Comparison of ENCODE assay signal across 8 mouse cellular contexts in genomic region chr6:48860130-48860815, GRCm38 (mm10). TPM values are rescaled to one million over a fixed set of nuclear protein-coding genes. Genes with fewer than 3 reads are reported as not detected.
DNase-seq lines count a peak whose midpoint lies in the region; ATAC-seq and TF ChIP-seq lines count a peak whose summit lies in the region.

No protein-coding gene starts in this region.

- peaks cover 6% of the 10 kb centered on the region; the same call in 1 of the 2 replicates for H3K27me3 ChIP-seq in embryonic facial prominence, embryonic 10.5 days (replicated peaks; ENCODE audit: low read depth, poor library complexity, severe bottlenecking)
- H3K27me3 ChIP-seq in heart, postnatal 0 days (ENCODE audit: control insufficient read depth, insufficient read depth, low read length): no peaks in the 10 kb centered on the region
- peaks cover 19% of the 10 kb centered on the region; the same call in 1 of the 2 replicates for H3K27me3 ChIP-seq in neural tube, embryonic 15.5 days (replicated peaks)

- no peak for TF ChIP-seq POLR2A in lung, adult 2 months (IDR thresholded peaks at IDR 0.05; ENCODE audit: borderline replicate concordance, extremely low read depth, low read depth, low read length)

- ATAC-seq in heart, postnatal 0 days (ENCODE audit: insufficient read depth, low read depth): peak; percentile 54; the same call in 1 of the 2 replicates
- no peak for ATAC-seq in neural tube, embryonic 15.5 days (ENCODE audit: low FRiP score)

- H3K4me3 ChIP-seq in embryonic facial prominence, embryonic 10.5 days: peak overlapping the region; percentile 50
- H3K4me3 ChIP-seq in heart, postnatal 0 days (ENCODE audit: low read depth, low read length): peak overlapping the region; percentile 24; the same call in 1 of the 2 replicates
- no peak overlapping the region for H3K4me3 ChIP-seq in lung, adult 2 months (replicated peaks; ENCODE audit: extremely low read depth, low read depth, low read length)
- H3K4me3 ChIP-seq in neural tube, embryonic 15.5 days (replicated peaks): no peak overlapping the region

- no peaks in the 10 kb centered on the region for H3K36me3 ChIP-seq in embryonic facial prominence, embryonic 10.5 days (replicated peaks)
- no peaks in the 10 kb centered on the region for H3K36me3 ChIP-seq in heart, postnatal 0 days (replicated peaks; ENCODE audit: control insufficient read depth, insufficient read depth, low read length)
- H3K36me3 ChIP-seq in neural tube, embryonic 15.5 days: no peaks in the 10 kb centered on the region

- H3K4me1 ChIP-seq in embryonic facial prominence, embryonic 10.5 days: peaks cover 6% of the 10 kb centered on the region; the same call in 1 of the 2 replicates
- 0 out of 2 replicates have a peak, but pooled peaks cover 5% of the 10 kb centered on the region for H3K4me1 ChIP-seq in heart, postnatal 0 days (ENCODE audit: control insufficient read depth, insufficient read depth)
- peaks cover 12% of the 10 kb centered on the region for H3K4me1 ChIP-seq in lung, adult 2 months (ENCODE audit: control insufficient read depth, insufficient read depth, low read length)
- no peaks in the 10 kb centered on the region; the same call in 1 of the 2 replicates for H3K4me1 ChIP-seq in neural tube, embryonic 15.5 days

- no peaks in the 10 kb centered on the region for H3K9me3 ChIP-seq in embryonic facial prominence, embryonic 10.5 days
- no peaks in the 10 kb centered on the region for H3K9me3 ChIP-seq in heart, postnatal 0 days (replicated peaks; ENCODE audit: control insufficient read depth, low read length)
- no peaks in the 10 kb centered on the region for H3K9me3 ChIP-seq in neural tube, embryonic 15.5 days (replicated peaks)

- peak overlapping the region; percentile 60 for H3K4me2 ChIP-seq in heart, postnatal 0 days (ENCODE audit: low read depth, low read length)
- H3K4me2 ChIP-seq in neural tube, embryonic 15.5 days: peak overlapping the region; percentile 47

- DNase-seq in left cerebral cortex, adult 11 months (ENCODE audit: low spot score): peak; percentile 30
- DNase-seq in left cerebral cortex, adult 8-10 months (ENCODE audit: low spot score in 2 of 2): no peak
- peak; percentile 68 for DNase-seq in embryonic facial prominence, embryonic 10.5 days (ENCODE audit: low spot score)
- DNase-seq in heart, postnatal 0 days (ENCODE audit: low spot score): peak; percentile 59
- peak; percentile 86 to 91 for DNase-seq in kidney, postnatal 36 days
- DNase-seq in lung, adult 2 months: peak; percentile 45
- peak; percentile 36 for DNase-seq in urinary bladder, postnatal 10 days (ENCODE audit: low spot score)

- H3K9ac ChIP-seq in heart, postnatal 0 days (replicated peaks; ENCODE audit: low read depth, low read length): no peak overlapping the region
- H3K9ac ChIP-seq in neural tube, embryonic 15.5 days (replicated peaks): no peak overlapping the region

- WGBS in embryonic facial prominence, embryonic 10.5 days: 11% methylated on average over 23 of the region's 23 CpGs
- 14% methylated on average over 23 of the region's 23 CpGs for WGBS in heart, postnatal 0 days
- WGBS in lung, adult 2 months: 17% methylated on average over 23 of the region's 23 CpGs
- 16% methylated on average over 23 of the region's 23 CpGs for WGBS in neural tube, embryonic 15.5 days

- TF ChIP-seq EP300 in heart, postnatal 0 days (IDR thresholded peaks at IDR 0.05; ENCODE audit: low read depth): no peak

- H3K27ac ChIP-seq in embryonic facial prominence, embryonic 10.5 days (replicated peaks): no peak overlapping the region; the same call in 1 of the 2 replicates
- H3K27ac ChIP-seq in heart, postnatal 0 days (ENCODE audit: low read depth): no peak overlapping the region
- H3K27ac ChIP-seq in neural tube, embryonic 15.5 days (replicated peaks): no peak overlapping the region

- TF ChIP-seq CTCF in heart, postnatal 0 days (IDR thresholded peaks at IDR 0.05; ENCODE audit: low read depth): peak; percentile 75
- peak; percentile 77 for TF ChIP-seq CTCF in lung, adult 2 months (IDR thresholded peaks at IDR 0.05; ENCODE audit: insufficient read depth, low read length)

RNA-seq across cellular contexts. Expression of gene Aoc1, which starts 12.4 kb away (rescaled TPM):
- total RNA-seq in left cerebral cortex, adult 8-10 months (2022): not detected
- polyA plus RNA-seq in embryonic facial prominence, embryonic 10.5 days (2016; fragmentation: Nextera tagmentation; extraction: Ambion mirVana): 0.07 TPM in 1 of 2 replicates, not detected in the other
- total RNA-seq in heart, postnatal 0 days (2014; rRNA removed; ENCODE audit: low replicate concordance): 0.99 TPM in 1 of 2 replicates, not detected in the other
- 0.26 TPM in 1 of 2 replicates, not detected in the other for polyA plus RNA-seq in heart, postnatal 0 days (2015; fragmentation: Nextera tagmentation; extraction: Ambion mirVana)
- polyA plus RNA-seq in lung, adult 2 months (2012; rRNA removed): 4.8 and 8.1 TPM in 2 replicates
- polyA plus RNA-seq in neural tube, embryonic 15.5 days (2015; fragmentation: Nextera tagmentation; extraction: Ambion mirVana): 0.73 TPM in 1 of 2 replicates, not detected in the other

RNA-seq across cellular contexts. Expression of gene Tmem176b, which starts 19.0 kb away (rescaled TPM):
- total RNA-seq in left cerebral cortex, adult 8-10 months (2022): 10 to 100 TPM; 48.3 to 96.9 (median 67.8) TPM
- polyA plus RNA-seq in embryonic facial prominence, embryonic 10.5 days (2016; fragmentation: Nextera tagmentation; extraction: Ambion mirVana): 38.1 and 54.6 TPM in 2 replicates
- total RNA-seq in heart, postnatal 0 days (2014; rRNA removed; ENCODE audit: low replicate concordance): 93.9 and 147 TPM in 2 replicates
- polyA plus RNA-seq in heart, postnatal 0 days (2015; fragmentation: Nextera tagmentation; extraction: Ambion mirVana): 168 and 184 TPM in 2 replicates
- polyA plus RNA-seq in lung, adult 2 months (2012; rRNA removed): 521 and 609 TPM in 2 replicates
- polyA plus RNA-seq in neural tube, embryonic 15.5 days (2015; fragmentation: Nextera tagmentation; extraction: Ambion mirVana): 133 and 182 TPM in 2 replicates

RNA-seq across cellular contexts. Expression of gene Tmem176a, which starts 19.6 kb away (rescaled TPM):
- total RNA-seq in left cerebral cortex, adult 8-10 months (2022): 10 to 100 TPM; 28.8 to 63.0 (median 40.9) TPM
- 14.2 and 21.0 TPM in 2 replicates for polyA plus RNA-seq in embryonic facial prominence, embryonic 10.5 days (2016; fragmentation: Nextera tagmentation; extraction: Ambion mirVana)
- 54.2 and 61.1 TPM in 2 replicates for total RNA-seq in heart, postnatal 0 days (2014; rRNA removed; ENCODE audit: low replicate concordance)
- 53.4 and 58.2 TPM in 2 replicates for polyA plus RNA-seq in heart, postnatal 0 days (2015; fragmentation: Nextera tagmentation; extraction: Ambion mirVana)
- polyA plus RNA-seq in lung, adult 2 months (2012; rRNA removed): 254 and 269 TPM in 2 replicates
- 26.4 and 57.2 TPM in 2 replicates for polyA plus RNA-seq in neural tube, embryonic 15.5 days (2015; fragmentation: Nextera tagmentation; extraction: Ambion mirVana)

Comparison
In these comparisons a context has a peak if more than half of its experiments do, and no peak if none do; other contexts are left out.
1. DNase-seq: peak in left cerebral cortex, adult 11 months (single experiment), embryonic facial prominence, embryonic 10.5 days (single experiment), heart, postnatal 0 days (single experiment), kidney, postnatal 36 days (2 of 2), lung, adult 2 months (single experiment) and urinary bladder, postnatal 10 days (single experiment); none in left cerebral cortex, adult 8-10 months (0 of 2).
2. H3K4me3 ChIP-seq: peak in embryonic facial prominence, embryonic 10.5 days (single experiment) and heart, postnatal 0 days (single experiment); none in lung, adult 2 months (single experiment) and neural tube, embryonic 15.5 days (single experiment).